In genomic region chr5:21914776-21915175, GRCm38 (mm10) we compare ENCODE assay signal across 18 mouse cellular contexts. TPM values are rescaled to one million over a fixed set of nuclear protein-coding genes. Genes with fewer than 3 reads are reported as not detected.
"Had no signal": no experiment of that assay in that cellular context is flagged by ENCODE, and none has a peak within 500 bp of the region (broad histone marks: within the 10 kb centered on the region; RNA-seq: fewer than 3 reads in every experiment).

No protein-coding gene starts in this region.

- DNase-seq: kidney, adult 9 months; kidney, postnatal 10 days; left cerebral cortex, postnatal 4 days; lung, postnatal 14 days; thymus, postnatal 4 days had no signal

- H3K9ac ChIP-seq: limb, embryonic 15.5 days; liver, embryonic 12.5 days; lung, embryonic 15.5 days; midbrain, embryonic 15.5 days; neural tube, embryonic 12.5 days had no signal

- H3K4me2 ChIP-seq: limb, embryonic 15.5 days; liver, embryonic 12.5 days; lung, embryonic 15.5 days; midbrain, embryonic 11.5 days; midbrain, embryonic 15.5 days; neural tube, embryonic 12.5 days had no signal

- H3K36me3 ChIP-seq: limb, embryonic 15.5 days; lung, embryonic 15.5 days had no signal

- H3K4me3 ChIP-seq: limb, embryonic 15.5 days; liver, embryonic 12.5 days; lung, embryonic 15.5 days; megakaryocyte, embryonic 14.5 days; midbrain, embryonic 15.5 days; neural tube, embryonic 12.5 days had no signal

- H3K27ac ChIP-seq: limb, embryonic 15.5 days; liver, embryonic 12.5 days; lung, embryonic 15.5 days; macrophage; midbrain, embryonic 15.5 days; neural tube, embryonic 12.5 days; stomach, postnatal 0 days had no signal

- H3K27me3 ChIP-seq: limb, embryonic 15.5 days; liver, embryonic 12.5 days; lung, embryonic 15.5 days; megakaryocyte, embryonic 14.5 days; midbrain, embryonic 15.5 days; neural tube, embryonic 12.5 days had no signal

- H3K9me3 ChIP-seq: limb, embryonic 15.5 days; liver, embryonic 12.5 days; lung, embryonic 15.5 days; midbrain, embryonic 15.5 days; neural tube, embryonic 12.5 days had no signal

- H3K4me1 ChIP-seq: limb, embryonic 15.5 days; liver, embryonic 12.5 days; lung, embryonic 15.5 days; megakaryocyte, embryonic 14.5 days; midbrain, embryonic 15.5 days; neural tube, embryonic 12.5 days had no signal

- ATAC-seq: liver, embryonic 12.5 days; midbrain, embryonic 15.5 days had no signal

RNA-seq across cellular contexts. Expression of gene Slc26a5, which starts 49.4 kb away (rescaled TPM):
- total RNA-seq: monocyte, adult 5-6 weeks; neutrophil, adult 5-6 weeks had no signal
- polyA plus RNA-seq: large intestine, adult 2 months; limb, embryonic 15.5 days; liver, embryonic 12.5 days; liver, embryonic 16.5 days; lung, embryonic 15.5 days; macrophage; neural tube, embryonic 12.5 days; stomach, postnatal 0 days had no signal
